ENCODE assay signal across 15 mouse cellular contexts in the genomic region with DNA sequence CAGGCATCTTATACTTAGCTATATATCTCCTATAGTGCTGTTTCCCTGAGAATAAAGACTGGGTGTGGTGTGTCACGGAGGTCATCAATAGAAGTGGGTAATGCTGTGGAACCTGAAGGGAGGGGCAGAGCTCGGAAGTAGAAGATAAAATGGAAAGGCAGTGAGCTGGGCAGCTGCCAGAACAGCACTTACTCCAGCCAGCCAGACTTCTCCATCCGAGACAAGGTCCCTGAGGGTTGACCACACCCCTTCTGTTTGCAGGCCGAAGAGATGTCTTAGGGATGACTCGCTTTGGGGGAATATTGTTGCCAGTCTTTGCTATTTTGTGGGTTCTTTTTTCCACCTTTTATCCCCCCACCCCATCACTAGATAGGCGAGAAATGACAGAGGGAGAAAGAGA. TPM values are rescaled to one million over a fixed set of nuclear protein-coding genes. Genes with fewer than 3 reads are reported as not detected.
DNase-seq lines count a peak whose midpoint lies in the region; ATAC-seq lines count a peak whose summit lies in the region.
"Had no signal": no experiment of that assay in that cellular context is flagged by ENCODE, and none has a peak within 500 bp of the region (broad histone marks: within the 10 kb centered on the region; RNA-seq: fewer than 3 reads in every experiment).

No protein-coding gene starts in this region.

- WGBS in heart, embryonic 11.5 days (ENCODE audit: insufficient replicate concordance): 27% methylated on average over 6 of the region's 6 CpGs
- 17% methylated on average over 6 of the region's 6 CpGs for WGBS in heart, embryonic 13.5 days
- 33% methylated on average over 6 of the region's 6 CpGs for WGBS in stomach, embryonic 16.5 days

- peak; percentile 91 for DNase-seq in heart, adult 11 months
- peak; percentile 65 for DNase-seq in testis, postnatal 10 days (ENCODE audit: low spot score)
- DNase-seq in testis, postnatal 14 days (ENCODE audit: low spot score): no peak
- DNase-seq in left cerebral cortex, postnatal 14 days (ENCODE audit: low spot score in 2 of 2): no peak
- DNase-seq: cerebellum, adult 11 months; liver, embryonic 13.5 days; right cerebral cortex, adult 18-20 months had no signal

- no peaks in the 10 kb centered on the region for H3K27me3 ChIP-seq in heart, embryonic 11.5 days (ENCODE audit: control insufficient read depth, insufficient read depth, low read length)
- no peaks in the 10 kb centered on the region for H3K27me3 ChIP-seq in heart, embryonic 13.5 days (replicated peaks)
- no peaks in the 10 kb centered on the region for H3K27me3 ChIP-seq in stomach, embryonic 16.5 days (ENCODE audit: control insufficient read depth, insufficient read depth, low read length)
- H3K27me3 ChIP-seq: forebrain, embryonic 12.5 days; liver, embryonic 13.5 days; stomach, embryonic 15.5 days had no signal

- no peak overlapping the region for H3K27ac ChIP-seq in heart, embryonic 11.5 days (ENCODE audit: low read depth, low read length)
- no peak overlapping the region for H3K27ac ChIP-seq in heart, embryonic 13.5 days (replicated peaks)
- H3K27ac ChIP-seq in stomach, embryonic 16.5 days (ENCODE audit: low read length): no peak overlapping the region
- H3K27ac ChIP-seq: forebrain, embryonic 12.5 days; left cerebral cortex, adult 2 months; liver, embryonic 13.5 days; midbrain, embryonic 10.5 days; stomach, embryonic 15.5 days had no signal

- no peak overlapping the region for H3K4me2 ChIP-seq in heart, embryonic 11.5 days
- peak overlapping the region; percentile 31; the same call in 1 of the 2 replicates for H3K4me2 ChIP-seq in heart, embryonic 13.5 days
- no peak overlapping the region for H3K4me2 ChIP-seq in stomach, embryonic 16.5 days (ENCODE audit: low read depth, low read length)
- H3K4me2 ChIP-seq: forebrain, embryonic 12.5 days; liver, embryonic 13.5 days; stomach, embryonic 15.5 days had no signal

- H3K36me3 ChIP-seq in heart, embryonic 11.5 days (ENCODE audit: control insufficient read depth, insufficient read depth, low read length): no peaks in the 10 kb centered on the region
- no peaks in the 10 kb centered on the region for H3K36me3 ChIP-seq in heart, embryonic 13.5 days
- no peaks in the 10 kb centered on the region for H3K36me3 ChIP-seq in stomach, embryonic 16.5 days (ENCODE audit: control insufficient read depth, insufficient read depth, low read length)
- H3K36me3 ChIP-seq: forebrain, embryonic 12.5 days; liver, embryonic 13.5 days; midbrain, embryonic 10.5 days; stomach, embryonic 15.5 days had no signal

- intact Hi-C loops in left cerebral cortex, postnatal 14 days (cut with DNase I): no loop called here

- no peak overlapping the region for H3K4me3 ChIP-seq in heart, embryonic 11.5 days (ENCODE audit: low read depth, low read length)
- no peak overlapping the region for H3K4me3 ChIP-seq in heart, embryonic 13.5 days
- no peak overlapping the region for H3K4me3 ChIP-seq in stomach, embryonic 16.5 days (replicated peaks; ENCODE audit: low read length)
- H3K4me3 ChIP-seq: forebrain, embryonic 12.5 days; left cerebral cortex, adult 2 months; liver, embryonic 13.5 days; midbrain, embryonic 10.5 days; stomach, embryonic 15.5 days had no signal

- H3K4me1 ChIP-seq in heart, embryonic 11.5 days (ENCODE audit: control insufficient read depth, insufficient read depth, low read length): peaks cover 6% of the 10 kb centered on the region
- peaks cover 24% of the 10 kb centered on the region for H3K4me1 ChIP-seq in heart, embryonic 13.5 days
- H3K4me1 ChIP-seq in stomach, embryonic 16.5 days (ENCODE audit: control insufficient read depth, insufficient read depth, low read length): peaks cover 9% of the 10 kb centered on the region
- H3K4me1 ChIP-seq: forebrain, embryonic 12.5 days; liver, embryonic 13.5 days; midbrain, embryonic 10.5 days had no signal

- no peaks in the 10 kb centered on the region for H3K9me3 ChIP-seq in heart, embryonic 11.5 days (replicated peaks; ENCODE audit: control insufficient read depth, low read length)
- H3K9me3 ChIP-seq in heart, embryonic 13.5 days: no peaks in the 10 kb centered on the region
- H3K9me3 ChIP-seq in stomach, embryonic 16.5 days (replicated peaks; ENCODE audit: control insufficient read depth, low read length): no peaks in the 10 kb centered on the region
- H3K9me3 ChIP-seq: forebrain, embryonic 12.5 days; liver, embryonic 13.5 days; midbrain, embryonic 10.5 days; stomach, embryonic 15.5 days had no signal

- H3K9ac ChIP-seq in heart, embryonic 11.5 days (ENCODE audit: low read depth, low read length): no peak overlapping the region
- no peak overlapping the region for H3K9ac ChIP-seq in heart, embryonic 13.5 days
- no peak overlapping the region for H3K9ac ChIP-seq in stomach, embryonic 16.5 days (ENCODE audit: low read length)
- H3K9ac ChIP-seq: forebrain, embryonic 12.5 days; liver, embryonic 13.5 days; stomach, embryonic 15.5 days had no signal

- ATAC-seq in heart, embryonic 11.5 days (replicated peaks; ENCODE audit: insufficient number of reproducible peaks, low FRiP score, low TSS enrichment): no peak
- no peak for ATAC-seq in heart, embryonic 13.5 days (ENCODE audit: extremely low read depth, insufficient number of reproducible peaks, low FRiP score, low TSS enrichment)
- ATAC-seq in stomach, embryonic 16.5 days (ENCODE audit: insufficient read depth, low FRiP score): peak; percentile 40; the same call in 1 of the 2 replicates
- ATAC-seq in megakaryocyte-erythroid progenitor cell, adult 5-6 weeks (replicated peaks; ENCODE audit: low FRiP score, low TSS enrichment, poor library complexity, severe bottlenecking): no peak

RNA-seq across cellular contexts. Expression of a gene that starts 11.9 kb away (rescaled TPM):
- 33.9 and 43.8 TPM in 2 replicates for polyA plus RNA-seq in heart, embryonic 11.5 days (2014; fragmentation: Nextera tagmentation; extraction: Ambion mirVana)
- polyA plus RNA-seq in heart, embryonic 13.5 days (2015; fragmentation: Nextera tagmentation; extraction: Ambion mirVana): 35.3 and 42.6 TPM in 2 replicates
- 68.1 and 71.4 TPM in 2 replicates for polyA plus RNA-seq in stomach, embryonic 16.5 days (2015; fragmentation: Nextera tagmentation; extraction: Ambion mirVana)
- 10 to 100 TPM; 17.4 to 17.7 TPM for total RNA-seq in left cerebral cortex, postnatal 14 days (2021)
- 3.9 TPM in 1 of 2 replicates, not detected in the other for total RNA-seq in megakaryocyte-erythroid progenitor cell, adult 5-6 weeks (2014; fragmentation: Nextera tagmentation)
- 0.09 TPM in 1 of 2 replicates, not detected in the other for total RNA-seq in megakaryocyte-erythroid progenitor cell, adult 5-6 weeks (2017)

Comparison
In these comparisons a context has a peak if more than half of its experiments do, and no peak if none do; other contexts are left out.
1. DNase-seq: peak in heart, adult 11 months (single experiment) and testis, postnatal 10 days (single experiment); none in testis, postnatal 14 days (single experiment) and left cerebral cortex, postnatal 14 days (0 of 2).